Mouse (Mus musculus) limb, embryonic 11.5 days (tissue): ENCODE data around the gene Bcl10. TPM values are rescaled to one million over a fixed set of nuclear protein-coding genes. Genes with fewer than 3 reads are reported as not detected.
A peak's percentile ranks its signal among the peaks of the same experiment; 100 is the strongest.
"Not testable (repeated sequence)": the region's sequence is repeated elsewhere in the genome, so short reads cannot be mapped to it uniquely, and the experiment has no call there.

Experiments used
- ATAC-seq: fragments of 200-750 bp; cut with Nextera tagmentation; 2 replicates; pipeline ENCODE4 v1.8.0; 2017; ENCODE audit warnings: low read depth; ENCODE audit not compliant: insufficient number of reproducible peaks, low FRiP score, low TSS enrichment
- DNase-seq: peaks from one replicate; pipeline ENCODE4 v3.0.0-alpha.2; 2015; ENCODE audit warnings: low spot score
- H3K27ac ChIP-seq: fragments of 300-500 bp; sonication (generic); replicated peaks from 2 replicates; pipeline ENCODE4 v1.5.1; 2014; ENCODE audit warnings: low read depth, mild to moderate bottlenecking, low read length
- H3K27me3 ChIP-seq: fragments of 300-500 bp; sonication (generic); 2 replicates; pipeline ENCODE4 v1.6.1; 2014; ENCODE audit warnings: mild to moderate bottlenecking, low read length, mixed read lengths; ENCODE audit not compliant: control insufficient read depth, insufficient read depth
- H3K36me3 ChIP-seq: fragments of 300-500 bp; sonication (generic); 2 replicates; pipeline ENCODE4 v1.6.1; 2014; ENCODE audit warnings: mild to moderate bottlenecking, low read length, moderate library complexity, mixed read lengths; ENCODE audit not compliant: control insufficient read depth, insufficient read depth
- H3K4me1 ChIP-seq: fragments of 300-500 bp; sonication (generic); 2 replicates; pipeline ENCODE4 v1.6.1; 2014; ENCODE audit warnings: low read length, mixed read lengths; ENCODE audit not compliant: control insufficient read depth, insufficient read depth
- H3K4me2 ChIP-seq: fragments of 300-500 bp; sonication (generic); 2 replicates; pipeline ENCODE4 v1.6.1; 2014; ENCODE audit warnings: low read depth, mild to moderate bottlenecking, moderate library complexity; ENCODE audit not compliant: severe bottlenecking
- H3K4me3 ChIP-seq: fragments of 300-500 bp; sonication (generic); 2 replicates; pipeline ENCODE4 v1.5.1; 2014; ENCODE audit warnings: low read depth, low read length
- H3K9ac ChIP-seq: fragments of 300-500 bp; sonication (generic); 2 replicates; pipeline ENCODE4 v1.6.1; 2014; ENCODE audit warnings: mild to moderate bottlenecking, low read length
- H3K9me3 ChIP-seq: fragments of 300-500 bp; sonication (generic); 2 replicates; pipeline ENCODE4 v1.6.1; 2016; ENCODE audit warnings: low read length; ENCODE audit not compliant: control insufficient read depth
- WGBS: fragments of 180-500 bp; shearing (Covaris S2); extraction: QIAGEN DNeasy Blood & Tissue Kit; methylation state at CpG from one replicate; pipeline ENCODE4 v1.1.7; 2014; 5-methylcytosine and 5-hydroxymethylcytosine counted together
- polyA plus RNA-seq: library from polyadenylated mRNA; unstranded; fragments of >200 nt; fragmentation: Nextera tagmentation; extraction: Ambion mirVana; gene quantifications from 2 replicates; pipeline ENCODE4 v1.2.1, GENCODE M21; 2014

The Bcl10 gene
- polyA plus RNA-seq, 1 experiment from 2014 or later: 54.7 TPM

- Histone ChIP-seq H3K36me3 (no peaks in the 10 kb centered on the region), H3K4me3 (no peak overlapping the region), H3K4me2 (0 out of 2 replicates have a peak overlapping the region, but pooled peaks have one; percentile 20), H3K9me3 (no peaks in the 10 kb centered on the region), H3K27me3 (peaks cover 18% of the 10 kb centered on the region), H3K4me1 (peaks cover 9% of the 10 kb centered on the region; the same call in 1 of the 2 replicates), H3K9ac (no peak overlapping the region), H3K27ac (no peak overlapping the region)
- whole genome bisulfite sequencing: 10% methylated on average over 31 of the region's 31 CpGs
- no peak for ATAC-seq
- peak; percentile 56 for DNase-seq
Measured at GRCm38 (mm10) chr3:145963101-145964017, 40.8 kb downstream of the Bcl10 start.

DNA sequence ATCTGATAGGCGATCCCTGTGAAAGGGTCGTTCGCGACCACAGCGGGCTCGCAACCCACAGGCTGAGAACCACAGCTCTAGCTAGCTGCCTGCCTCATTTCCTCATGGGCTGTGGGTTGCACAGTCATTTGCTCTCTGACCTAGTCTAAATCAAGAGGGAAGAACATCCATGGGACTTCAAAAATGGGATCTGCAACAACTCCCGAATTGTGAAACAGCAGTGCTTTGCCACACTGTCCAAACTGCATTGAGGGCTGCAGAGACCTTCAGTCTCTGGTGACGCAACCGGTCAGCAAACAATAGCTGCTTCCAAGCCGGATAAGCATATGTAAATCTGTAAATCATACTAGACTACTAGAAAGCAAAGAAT is 41.4 kb downstream of the Bcl10 start:
- Histone ChIP-seq H3K27ac (no peak overlapping the region), H3K4me3 (no peak overlapping the region), H3K9me3 (no peaks in the 10 kb centered on the region), H3K9ac (no peak overlapping the region), H3K27me3 (peaks cover 18% of the 10 kb centered on the region), H3K4me1 (peaks cover 9% of the 10 kb centered on the region; the same call in 1 of the 2 replicates), H3K4me2 (peak overlapping the region; percentile 17; the same call in 1 of the 2 replicates), H3K36me3 (no peaks in the 10 kb centered on the region)
- WGBS: 20% methylated on average over 10 of the region's 10 CpGs
- peak; percentile 43 for DNase-seq
- ATAC-seq: no peak

DNA sequence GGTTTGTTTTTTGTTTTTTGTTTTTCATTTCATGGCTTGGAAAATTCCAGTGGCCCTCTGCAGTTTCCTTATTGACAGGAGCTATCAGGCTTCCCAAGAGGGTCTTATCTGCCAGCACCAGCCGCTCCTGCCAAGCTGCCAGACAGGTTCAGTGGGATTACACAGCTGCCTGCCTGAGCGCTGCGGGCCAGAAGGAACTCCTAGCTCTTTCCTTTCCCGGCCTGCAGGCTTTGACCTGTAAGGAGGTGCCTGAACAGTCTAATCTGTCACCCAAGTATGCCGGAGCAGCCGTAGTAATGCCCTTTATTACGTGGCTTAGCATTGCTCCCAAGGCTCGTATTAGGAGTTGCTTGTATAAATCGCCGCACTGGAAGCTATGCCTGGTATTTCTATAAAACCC is 41.9 kb downstream of the Bcl10 start:
- peaks cover 13% of the 10 kb centered on the region; the same call in 1 of the 2 replicates for H3K4me1 ChIP-seq
- H3K27me3 ChIP-seq: peaks cover 18% of the 10 kb centered on the region
- DNase-seq (peak; percentile 71), ATAC-seq (peak; percentile 76; the same call in 1 of the 2 replicates)
- H3K4me2 ChIP-seq: no peak overlapping the region
- no peak overlapping the region for H3K27ac ChIP-seq
- H3K9ac ChIP-seq: no peak overlapping the region
- H3K36me3 ChIP-seq: no peaks in the 10 kb centered on the region
- H3K9me3 ChIP-seq: no peaks in the 10 kb centered on the region
- WGBS: 4% methylated on average over 10 of the region's 10 CpGs
- no peak overlapping the region for H3K4me3 ChIP-seq

- peaks cover 13% of the 10 kb centered on the region; the same call in 1 of the 2 replicates for H3K4me1 ChIP-seq
- H3K4me2 ChIP-seq, DNase-seq, ATAC-seq, H3K4me3 ChIP-seq, H3K9me3 ChIP-seq, H3K27ac ChIP-seq, H3K9ac ChIP-seq, H3K36me3 ChIP-seq: not testable (repeated sequence)
- WGBS: 77% methylated on average over 3 of the region's 3 CpGs
- H3K27me3 ChIP-seq: peaks cover 18% of the 10 kb centered on the region
Measured at GRCm38 (mm10) chr3:145965583-145965982, 43.0 kb downstream of the Bcl10 start.

- H3K4me1 ChIP-seq: peaks cover 13% of the 10 kb centered on the region; the same call in 1 of the 2 replicates
- H3K4me3 ChIP-seq: no peak overlapping the region
- no peak overlapping the region for H3K27ac ChIP-seq
- H3K9me3 ChIP-seq: no peaks in the 10 kb centered on the region
- DNase-seq (no peak), ATAC-seq (no peak)
- H3K36me3 ChIP-seq: no peaks in the 10 kb centered on the region
- no peak overlapping the region for H3K4me2 ChIP-seq
- peaks cover 18% of the 10 kb centered on the region for H3K27me3 ChIP-seq
- WGBS: 89% methylated on average over 5 of the region's 5 CpGs
- H3K9ac ChIP-seq: no peak overlapping the region
Measured at GRCm38 (mm10) chr3:145966806-145967205, 44.2 kb downstream of the Bcl10 start.

- Histone ChIP-seq H3K4me3 (no peak overlapping the region), H3K9ac (no peak overlapping the region), H3K27me3 (peaks cover 1% of the 10 kb centered on the region), H3K27ac (no peak overlapping the region), H3K4me2 (no peak overlapping the region), H3K4me1 (0 out of 2 replicates have a peak, but pooled peaks cover 8% of the 10 kb centered on the region), H3K36me3 (no peaks in the 10 kb centered on the region), H3K9me3 (peaks cover 3% of the 10 kb centered on the region; the same call in 1 of the 2 replicates)
- 49% methylated on average over 14 of the region's 14 CpGs for WGBS
- DNase-seq (no peak), ATAC-seq (no peak)
Measured at GRCm38 (mm10) chr3:145969031-145969501, 46.5 kb downstream of the Bcl10 start.

- DNase-seq: no peak
- no peak overlapping the region for H3K27ac ChIP-seq
- H3K4me2 ChIP-seq: no peak overlapping the region
- ATAC-seq: no peak
- no peak overlapping the region for H3K9ac ChIP-seq
- peaks cover 9% of the 10 kb centered on the region; the same call in 1 of the 2 replicates for H3K9me3 ChIP-seq
- WGBS: 84% methylated on average over 10 of the region's 10 CpGs
- H3K4me1 ChIP-seq: 0 out of 2 replicates have a peak, but pooled peaks cover 4% of the 10 kb centered on the region
- no peaks in the 10 kb centered on the region for H3K36me3 ChIP-seq
- H3K27me3 ChIP-seq: no peaks in the 10 kb centered on the region
- no peak overlapping the region for H3K4me3 ChIP-seq
Measured at GRCm38 (mm10) chr3:145971501-145971900, 48.9 kb downstream of the Bcl10 start.

GRCm38 (mm10) chr3:145974986-145975385 is 52.4 kb downstream of the Bcl10 start:
- DNase-seq: no peak
- WGBS: 87% methylated on average over 7 of the region's 7 CpGs

More at GRCm38 (mm10) chr3:145974986-145975385, 52.4 kb downstream of the Bcl10 start:
- no peak overlapping the region for H3K4me2 ChIP-seq
- ATAC-seq: no peak
- H3K9me3 ChIP-seq: peaks cover 9% of the 10 kb centered on the region; the same call in 1 of the 2 replicates
- H3K9ac ChIP-seq: no peak overlapping the region
- no peak overlapping the region for H3K4me3 ChIP-seq
- H3K27ac ChIP-seq: no peak overlapping the region
- no peaks in the 10 kb centered on the region for H3K36me3 ChIP-seq
- no peaks in the 10 kb centered on the region for H3K4me1 ChIP-seq
- no peaks in the 10 kb centered on the region for H3K27me3 ChIP-seq
